In the genomic region with DNA sequence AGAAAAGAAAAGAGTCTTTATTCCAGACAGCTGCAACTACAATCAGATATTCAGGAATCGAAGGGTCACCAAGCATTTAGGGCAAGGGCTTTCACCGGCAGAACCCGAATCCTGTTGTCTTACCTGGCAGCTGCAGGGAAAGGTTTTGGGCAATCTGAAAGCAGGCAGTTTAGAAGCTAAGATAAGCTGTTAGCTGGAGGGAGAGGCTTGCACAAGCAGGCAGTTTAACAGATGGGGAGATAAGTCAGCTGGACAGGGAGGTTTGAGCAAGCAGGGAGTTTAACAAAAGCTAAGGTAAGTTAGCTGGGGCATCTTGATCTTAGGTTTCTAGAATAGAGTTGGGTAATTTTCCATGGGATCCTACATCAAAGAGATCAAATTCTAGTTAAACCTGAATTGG, we compare ENCODE assay signal across 16 mouse cellular contexts.
DNase-seq lines count a peak whose midpoint lies in the region.
"Had no signal": no experiment of that assay in that cellular context is flagged by ENCODE, and none has a peak within 500 bp of the region (broad histone marks: within the 10 kb centered on the region; RNA-seq: fewer than 3 reads in every experiment).

No protein-coding gene starts in this region.

- intact Hi-C loops in heart, postnatal 10 days (cut with DNase I), result no loop called here

- peak; percentile 21 for DNase-seq in heart, adult 11 months
- DNase-seq in heart, postnatal 10 days, result no peak
- peak; percentile 52 for DNase-seq in 416B (ENCODE audit: low read depth)
- DNase-seq in fat pad, adult 2 months (ENCODE audit: extremely low read depth, low read depth, low spot score), result peak; percentile 70
- no peak for DNase-seq in frontal cortex, adult 2 months (ENCODE audit: extremely low spot score in 1 of 2, low spot score in 1 of 2)
- DNase-seq: adrenal gland, adult 2 months; adrenal gland, postnatal 10 days; adrenal gland, postnatal 25 days; cerebellum, adult 11 months; cerebellum, adult 18-20 months; cerebellum, adult 8-10 months; cerebellum, adult 9-11 months; cerebellum, postnatal 14 days; cerebellum, postnatal 36 days; embryo, embryonic 11 days; forebrain, postnatal 0 days had no signal

Comparison
In these comparisons a context has a peak if more than half of its experiments do, and no peak if none do; other contexts are left out.
1. DNase-seq: peak in heart, adult 11 months (single experiment), 416B (single experiment) and fat pad, adult 2 months (single experiment); none in heart, postnatal 10 days (0 of 2) and frontal cortex, adult 2 months (0 of 2).